Mouse (Mus musculus) forebrain, embryonic 13.5 days (tissue): ENCODE results near the gene Alpl. TPM values are rescaled to one million over a fixed set of nuclear protein-coding genes. Genes with fewer than 3 reads are reported as not detected.

ENCODE experiments used
- ATAC-seq: fragments of 200-750 bp; cut with Nextera tagmentation; 2 replicates; pipeline ENCODE4 v1.8.0; 2017
- H3K27ac ChIP-seq: fragments of 300-500 bp; sonication (generic); 2 replicates; pipeline ENCODE4 v1.5.1; 2015; ENCODE audit warnings: inconsistent platforms, mild to moderate bottlenecking, moderate library complexity
- H3K27me3 ChIP-seq: fragments of 300-500 bp; sonication (generic); 2 replicates; pipeline ENCODE4 v1.6.1; 2015; ENCODE audit warnings: mild to moderate bottlenecking, inconsistent platforms
- H3K36me3 ChIP-seq: fragments of 300-500 bp; sonication (generic); 2 replicates; pipeline ENCODE4 v1.6.1; 2015; ENCODE audit warnings: mild to moderate bottlenecking, inconsistent platforms; ENCODE audit not compliant: poor library complexity, severe bottlenecking
- H3K4me1 ChIP-seq: fragments of 300-500 bp; sonication (generic); 2 replicates; pipeline ENCODE4 v1.6.1; 2015; ENCODE audit warnings: inconsistent platforms
- H3K4me2 ChIP-seq: fragments of 300-500 bp; sonication (generic); 2 replicates; pipeline ENCODE4 v1.6.1; 2015; ENCODE audit warnings: inconsistent platforms, mild to moderate bottlenecking, moderate library complexity
- H3K4me3 ChIP-seq: fragments of 300-500 bp; sonication (generic); 2 replicates; pipeline ENCODE4 v1.5.1; 2015; ENCODE audit warnings: mild to moderate bottlenecking, inconsistent platforms
- H3K9ac ChIP-seq: fragments of 300-500 bp; sonication (generic); 2 replicates; pipeline ENCODE4 v1.6.1; 2015; ENCODE audit warnings: mild to moderate bottlenecking, inconsistent platforms
- H3K9me3 ChIP-seq: fragments of 300-500 bp; sonication (generic); replicated peaks from 2 replicates; pipeline ENCODE4 v1.6.1; 2016; ENCODE audit warnings: inconsistent platforms
- WGBS: fragments of 180-500 bp; shearing (Covaris S2); methylation state at CpG from one replicate; pipeline ENCODE4 v1.1.7; 2015; 5-methylcytosine and 5-hydroxymethylcytosine counted together
- polyA plus RNA-seq: library from polyadenylated mRNA; unstranded; fragments of >200 nt; fragmentation: Nextera tagmentation; extraction: Ambion mirVana; gene quantifications from 2 replicates; pipeline ENCODE4 v1.2.1, GENCODE M21; 2015

Alpl gene
- polyA plus RNA-seq, 1 experiment from 2014 or later: 10.5 TPM

- Histone ChIP-seq H3K27ac (peak overlapping the region; percentile 92), H3K4me1 (peaks cover 28% of the 10 kb centered on the region), H3K4me2 (peak overlapping the region; percentile 20), H3K36me3 (no peaks in the 10 kb centered on the region), H3K9ac (peak overlapping the region; percentile 54), H3K4me3 (no peak overlapping the region), H3K9me3 (no peaks in the 10 kb centered on the region), H3K27me3 (no peaks in the 10 kb centered on the region)
- ATAC-seq: peak; percentile 97
- 4% methylated on average over 7 of the region's 7 CpGs for WGBS
These were observed 30.6 kb downstream of the Alpl start for GRCm38 (mm10) chr4:137765554-137765971.

- Histone ChIP-seq H3K4me1 (peaks cover 28% of the 10 kb centered on the region), H3K9ac (no peak overlapping the region), H3K4me2 (no peak overlapping the region), H3K4me3 (no peak overlapping the region), H3K36me3 (no peaks in the 10 kb centered on the region), H3K9me3 (no peaks in the 10 kb centered on the region), H3K27me3 (no peaks in the 10 kb centered on the region), H3K27ac (peak overlapping the region; percentile 92)
- no peak for ATAC-seq
- WGBS: 74% methylated on average over 3 of the region's 3 CpGs
These were observed 31.6 kb downstream of the Alpl start for GRCm38 (mm10) chr4:137764621-137765020.

GRCm38 (mm10) chr4:137763920-137764495 is 32.2 kb downstream of the Alpl start:
- no peak overlapping the region for H3K9ac ChIP-seq
- H3K27ac ChIP-seq: peak overlapping the region; percentile 92; the same call in 1 of the 2 replicates
- H3K36me3 ChIP-seq: no peaks in the 10 kb centered on the region
- H3K4me2 ChIP-seq: no peak overlapping the region
- peaks cover 29% of the 10 kb centered on the region for H3K4me1 ChIP-seq
- 73% methylated on average over 8 of the region's 8 CpGs for WGBS
- H3K9me3 ChIP-seq: no peaks in the 10 kb centered on the region
- no peaks in the 10 kb centered on the region for H3K27me3 ChIP-seq
- no peak for ATAC-seq
- H3K4me3 ChIP-seq: no peak overlapping the region

- Histone ChIP-seq H3K27me3 (no peaks in the 10 kb centered on the region), H3K4me3 (no peak overlapping the region), H3K9me3 (no peaks in the 10 kb centered on the region), H3K36me3 (no peaks in the 10 kb centered on the region), H3K9ac (no peak overlapping the region), H3K4me1 (peaks cover 37% of the 10 kb centered on the region), H3K4me2 (no peak overlapping the region), H3K27ac (no peak overlapping the region)
- no peak for ATAC-seq
- WGBS: 73% methylated on average over 9 of the region's 9 CpGs
These were observed 33.3 kb downstream of the Alpl start for GRCm38 (mm10) chr4:137762886-137763285.

GRCm38 (mm10) chr4:137754446-137754845 is 41.7 kb downstream of the Alpl start:
- no peak for ATAC-seq
- peaks cover 17% of the 10 kb centered on the region for H3K4me1 ChIP-seq
- WGBS: 90% methylated on average over 2 of the region's 2 CpGs
- no peak overlapping the region for H3K27ac ChIP-seq
- no peak overlapping the region for H3K4me2 ChIP-seq
- H3K4me3 ChIP-seq: no peak overlapping the region
- H3K27me3 ChIP-seq: no peaks in the 10 kb centered on the region
- no peaks in the 10 kb centered on the region for H3K9me3 ChIP-seq
- H3K9ac ChIP-seq: no peak overlapping the region
- no peaks in the 10 kb centered on the region for H3K36me3 ChIP-seq

- no peaks in the 10 kb centered on the region for H3K27me3 ChIP-seq
- H3K9ac ChIP-seq: no peak overlapping the region
- H3K36me3 ChIP-seq: no peaks in the 10 kb centered on the region
- no peaks in the 10 kb centered on the region for H3K9me3 ChIP-seq
- H3K27ac ChIP-seq: no peak overlapping the region
- no peak overlapping the region for H3K4me2 ChIP-seq
- H3K4me3 ChIP-seq: no peak overlapping the region
- 84% methylated on average over 6 of the region's 7 CpGs for WGBS
- no peak for ATAC-seq
- 0 out of 2 replicates have a peak, but pooled peaks cover 7% of the 10 kb centered on the region for H3K4me1 ChIP-seq
These were observed 43.0 kb downstream of the Alpl start for GRCm38 (mm10) chr4:137753199-137753598.

GRCm38 (mm10) chr4:137752471-137752870 is 43.7 kb downstream of the Alpl start:
- H3K27me3 ChIP-seq: no peaks in the 10 kb centered on the region
- H3K9ac ChIP-seq: no peak overlapping the region
- H3K9me3 ChIP-seq: no peaks in the 10 kb centered on the region
- H3K27ac ChIP-seq: no peak overlapping the region
- no peak for ATAC-seq
- H3K4me2 ChIP-seq: no peak overlapping the region
- no peak overlapping the region for H3K4me3 ChIP-seq
- 0 out of 2 replicates have a peak, but pooled peaks cover 7% of the 10 kb centered on the region for H3K4me1 ChIP-seq
- 86% methylated on average over 15 of the region's 15 CpGs for WGBS
- no peaks in the 10 kb centered on the region for H3K36me3 ChIP-seq

GRCm38 (mm10) chr4:137751717-137752116 is 44.5 kb downstream of the Alpl start:
- no peak overlapping the region for H3K4me2 ChIP-seq
- no peak overlapping the region for H3K4me3 ChIP-seq
- H3K36me3 ChIP-seq: no peaks in the 10 kb centered on the region
- H3K4me1 ChIP-seq: 0 out of 2 replicates have a peak, but pooled peaks cover 7% of the 10 kb centered on the region
- no peak overlapping the region for H3K9ac ChIP-seq
- ATAC-seq: no peak
- no peak overlapping the region for H3K27ac ChIP-seq
- WGBS: 76% methylated on average over 9 of the region's 9 CpGs
- no peaks in the 10 kb centered on the region for H3K27me3 ChIP-seq
- no peaks in the 10 kb centered on the region for H3K9me3 ChIP-seq

- H3K9ac ChIP-seq: no peak overlapping the region
- H3K4me2 ChIP-seq: no peak overlapping the region
- H3K4me3 ChIP-seq: no peak overlapping the region
- H3K36me3 ChIP-seq: no peaks in the 10 kb centered on the region
- H3K27ac ChIP-seq: no peak overlapping the region; the same call in 1 of the 2 replicates
- H3K27me3 ChIP-seq: no peaks in the 10 kb centered on the region
- no peak for ATAC-seq
- WGBS: 80% methylated on average over 8 of the region's 8 CpGs
- H3K4me1 ChIP-seq: 0 out of 2 replicates have a peak, but pooled peaks cover 7% of the 10 kb centered on the region
- H3K9me3 ChIP-seq: no peaks in the 10 kb centered on the region
These were observed 44.9 kb downstream of the Alpl start for GRCm38 (mm10) chr4:137751310-137751709.

- H3K27ac ChIP-seq: no peak overlapping the region
- no peaks in the 10 kb centered on the region for H3K9me3 ChIP-seq
- no peaks in the 10 kb centered on the region for H3K36me3 ChIP-seq
- H3K9ac ChIP-seq: no peak overlapping the region
- no peak overlapping the region for H3K4me3 ChIP-seq
- no peaks in the 10 kb centered on the region for H3K27me3 ChIP-seq
- H3K4me2 ChIP-seq: no peak overlapping the region
- ATAC-seq: no peak
- 0 out of 2 replicates have a peak, but pooled peaks cover 7% of the 10 kb centered on the region for H3K4me1 ChIP-seq
- WGBS: 92% methylated on average over 9 of the region's 9 CpGs
These were observed 46.1 kb downstream of the Alpl start for GRCm38 (mm10) chr4:137750121-137750520.

GRCm38 (mm10) chr4:137749680-137750079 is 46.5 kb downstream of the Alpl start:
- H3K27me3 ChIP-seq: no peaks in the 10 kb centered on the region
- 0 out of 2 replicates have a peak, but pooled peaks cover 7% of the 10 kb centered on the region for H3K4me1 ChIP-seq
- H3K9me3 ChIP-seq: no peaks in the 10 kb centered on the region
- no peak for ATAC-seq
- no peak overlapping the region for H3K9ac ChIP-seq
- 91% methylated on average over 9 of the region's 9 CpGs for WGBS
- H3K4me3 ChIP-seq: no peak overlapping the region
- H3K36me3 ChIP-seq: no peaks in the 10 kb centered on the region
- H3K27ac ChIP-seq: no peak overlapping the region
- H3K4me2 ChIP-seq: no peak overlapping the region

- Histone ChIP-seq H3K9me3 (no peaks in the 10 kb centered on the region), H3K9ac (no peak overlapping the region), H3K27ac (no peak overlapping the region), H3K4me3 (no peak overlapping the region), H3K27me3 (no peaks in the 10 kb centered on the region), H3K4me2 (no peak overlapping the region), H3K4me1 (0 out of 2 replicates have a peak, but pooled peaks cover 7% of the 10 kb centered on the region), H3K36me3 (no peaks in the 10 kb centered on the region)
- ATAC-seq: no peak
- 76% methylated on average over 4 of the region's 4 CpGs for WGBS
These were observed 47.5 kb downstream of the Alpl start for GRCm38 (mm10) chr4:137748726-137749125.

- 0 out of 2 replicates have a peak, but pooled peaks cover 7% of the 10 kb centered on the region for H3K4me1 ChIP-seq
- no peak overlapping the region for H3K4me2 ChIP-seq
- H3K4me3 ChIP-seq: no peak overlapping the region
- H3K36me3 ChIP-seq: no peaks in the 10 kb centered on the region
- 90% methylated on average over 5 of the region's 5 CpGs for WGBS
- no peaks in the 10 kb centered on the region for H3K9me3 ChIP-seq
- H3K27ac ChIP-seq: no peak overlapping the region
- H3K27me3 ChIP-seq: no peaks in the 10 kb centered on the region
- H3K9ac ChIP-seq: no peak overlapping the region
- ATAC-seq: no peak
These were observed 48.6 kb downstream of the Alpl start for GRCm38 (mm10) chr4:137747590-137747989.
